Mouse (Mus musculus) kidney, adult 18-20 months (tissue): ENCODE measurements around the gene Cpt1c.

ENCODE experiments used
- DNase-seq: peaks from one replicate; pipeline ENCODE4 v3.0.0; 2021

The Cpt1c gene

GRCm38 (mm10) chr7:44915314-44915713 lies 59.3 kb downstream of the Cpt1c start:
- DNase-seq: no peak

- no peak for DNase-seq
Observed at GRCm38 (mm10) chr7:44914396-44914795, 60.3 kb downstream of the Cpt1c start.
